31 mouse cellular contexts compared by ENCODE assay signal in genomic region chrX:8927308-8927707, GRCm38 (mm10). TPM values are rescaled to one million over a fixed set of nuclear protein-coding genes. Genes with fewer than 3 reads are reported as not detected.
DNase-seq lines count a peak whose midpoint lies in the region; ATAC-seq lines count a peak whose summit lies in the region.
"Had no signal": no experiment of that assay in that cellular context is flagged by ENCODE, and none has a peak within 500 bp of the region (broad histone marks: within the 10 kb centered on the region; RNA-seq: fewer than 3 reads in every experiment).

No protein-coding gene starts in this region.

- ATAC-seq in forebrain, embryonic 12.5 days (ENCODE audit: low FRiP score): no peak
- ATAC-seq in neural tube, embryonic 12.5 days (ENCODE audit: low FRiP score, low read depth): 0 out of 2 replicates have a peak, but pooled peaks have one; percentile 44
- peak; percentile 66; the same call in 1 of the 2 replicates for ATAC-seq in midbrain, embryonic 16.5 days
- ATAC-seq: activated CD4-positive, CD25-positive, alpha-beta regulatory T cell, adult 4 months; forebrain, embryonic 16.5 days; intestine, embryonic 15.5 days had no signal

- peak; percentile 15 for DNase-seq in forebrain, embryonic 10.5 days (ENCODE audit: extremely low spot score, low spot score)
- no peak for DNase-seq in neural tube, embryonic 10.5 days (ENCODE audit: extremely low spot score, low spot score)
- DNase-seq in testis, postnatal 14 days (ENCODE audit: low spot score): no peak
- no peak for DNase-seq in adrenal gland, adult 18-20 months (ENCODE audit: low spot score in 2 of 2)
- DNase-seq in right cerebral cortex, postnatal 10 days (ENCODE audit: low spot score in 2 of 2): no peak
- DNase-seq: adrenal gland, postnatal 14 days; cerebellum, adult 11-12 months; cerebellum, postnatal 14 days; gastrocnemius, postnatal 36 days; kidney, postnatal 4 days had no signal

- no peak overlapping the region for H3K9ac ChIP-seq in forebrain, embryonic 12.5 days
- H3K9ac ChIP-seq in neural tube, embryonic 12.5 days: no peak overlapping the region
- H3K9ac ChIP-seq in midbrain, embryonic 16.5 days (ENCODE audit: low read depth, low read length): no peak overlapping the region
- H3K9ac ChIP-seq: embryonic facial prominence, embryonic 12.5 days; intestine, embryonic 15.5 days; limb, embryonic 15.5 days; liver, embryonic 15.5 days; neural tube, embryonic 13.5 days had no signal

- no peaks in the 10 kb centered on the region for H3K9me3 ChIP-seq in forebrain, embryonic 10.5 days
- H3K9me3 ChIP-seq in forebrain, embryonic 12.5 days: no peaks in the 10 kb centered on the region
- H3K9me3 ChIP-seq in neural tube, embryonic 12.5 days: no peaks in the 10 kb centered on the region
- 0 out of 2 replicates have a peak, but pooled peaks cover 3% of the 10 kb centered on the region for H3K9me3 ChIP-seq in midbrain, embryonic 16.5 days (replicated peaks; ENCODE audit: control insufficient read depth, low read length, poor library complexity, severe bottlenecking)
- H3K9me3 ChIP-seq: embryonic facial prominence, embryonic 12.5 days; G1E; intestine, embryonic 15.5 days; limb, embryonic 15.5 days; liver, embryonic 15.5 days; neural tube, embryonic 13.5 days had no signal

- H3K27me3 ChIP-seq in forebrain, embryonic 10.5 days (ENCODE audit: poor library complexity, severe bottlenecking): no peaks in the 10 kb centered on the region
- no peaks in the 10 kb centered on the region for H3K27me3 ChIP-seq in forebrain, embryonic 12.5 days
- H3K27me3 ChIP-seq in neural tube, embryonic 12.5 days (replicated peaks): no peaks in the 10 kb centered on the region
- no peaks in the 10 kb centered on the region for H3K27me3 ChIP-seq in midbrain, embryonic 16.5 days (ENCODE audit: control insufficient read depth, insufficient read depth, low read depth, low read length)
- H3K27me3 ChIP-seq: embryonic facial prominence, embryonic 12.5 days; intestine, embryonic 15.5 days; limb, embryonic 15.5 days; liver, embryonic 15.5 days; neural tube, embryonic 13.5 days had no signal

- H3K4me3 ChIP-seq in forebrain, embryonic 10.5 days: no peak overlapping the region
- no peak overlapping the region for H3K4me3 ChIP-seq in forebrain, embryonic 12.5 days (replicated peaks)
- no peak overlapping the region for H3K4me3 ChIP-seq in neural tube, embryonic 12.5 days
- no peak overlapping the region for H3K4me3 ChIP-seq in midbrain, embryonic 16.5 days (ENCODE audit: low read depth, low read length)
- H3K4me3 ChIP-seq: embryonic facial prominence, embryonic 12.5 days; erythroblast, embryonic 14.5 days; hindbrain, embryonic 10.5 days; intestine, embryonic 15.5 days; limb, embryonic 15.5 days; liver, embryonic 15.5 days; neural tube, embryonic 13.5 days had no signal

- H3K4me1 ChIP-seq in forebrain, embryonic 10.5 days: peaks cover 4% of the 10 kb centered on the region; the same call in 1 of the 2 replicates
- peaks cover 5% of the 10 kb centered on the region; the same call in 1 of the 2 replicates for H3K4me1 ChIP-seq in forebrain, embryonic 12.5 days
- H3K4me1 ChIP-seq in neural tube, embryonic 12.5 days: no peaks in the 10 kb centered on the region
- no peaks in the 10 kb centered on the region for H3K4me1 ChIP-seq in midbrain, embryonic 16.5 days (ENCODE audit: control insufficient read depth, insufficient read depth, low read length)
- H3K4me1 ChIP-seq: embryonic facial prominence, embryonic 12.5 days; hindbrain, embryonic 10.5 days; intestine, embryonic 15.5 days; limb, embryonic 15.5 days; liver, embryonic 15.5 days; neural tube, embryonic 13.5 days had no signal

- no peak overlapping the region for H3K27ac ChIP-seq in forebrain, embryonic 10.5 days
- H3K27ac ChIP-seq in forebrain, embryonic 12.5 days: no peak overlapping the region
- no peak overlapping the region for H3K27ac ChIP-seq in neural tube, embryonic 12.5 days
- peak overlapping the region; percentile 38; the same call in 1 of the 2 replicates for H3K27ac ChIP-seq in midbrain, embryonic 16.5 days (ENCODE audit: low read length)
- H3K27ac ChIP-seq: embryonic facial prominence, embryonic 12.5 days; hindbrain, embryonic 10.5 days; intestine, embryonic 15.5 days; limb, embryonic 15.5 days; liver, embryonic 15.5 days; macrophage; neural tube, embryonic 13.5 days had no signal

- H3K36me3 ChIP-seq in forebrain, embryonic 10.5 days (replicated peaks): no peaks in the 10 kb centered on the region
- H3K36me3 ChIP-seq in forebrain, embryonic 12.5 days (replicated peaks): no peaks in the 10 kb centered on the region
- H3K36me3 ChIP-seq in neural tube, embryonic 12.5 days: no peaks in the 10 kb centered on the region
- no peaks in the 10 kb centered on the region for H3K36me3 ChIP-seq in midbrain, embryonic 16.5 days (ENCODE audit: control insufficient read depth, insufficient read depth, low read length)
- H3K36me3 ChIP-seq: embryonic facial prominence, embryonic 12.5 days; G1E; hindbrain, embryonic 10.5 days; intestine, embryonic 15.5 days; limb, embryonic 15.5 days; liver, embryonic 15.5 days; neural tube, embryonic 13.5 days had no signal

- WGBS in forebrain, embryonic 10.5 days: 25% methylated on average over 4 of the region's 4 CpGs
- 31% methylated on average over 4 of the region's 4 CpGs for WGBS in forebrain, embryonic 12.5 days
- WGBS in neural tube, embryonic 12.5 days: 28% methylated on average over 4 of the region's 4 CpGs
- WGBS in midbrain, embryonic 16.5 days: 9% methylated on average over 4 of the region's 4 CpGs

- H3K4me2 ChIP-seq in forebrain, embryonic 12.5 days: no peak overlapping the region
- H3K4me2 ChIP-seq in neural tube, embryonic 12.5 days (replicated peaks): no peak overlapping the region
- no peak overlapping the region for H3K4me2 ChIP-seq in midbrain, embryonic 16.5 days (ENCODE audit: low read length)
- H3K4me2 ChIP-seq: embryonic facial prominence, embryonic 12.5 days; intestine, embryonic 15.5 days; limb, embryonic 15.5 days; liver, embryonic 15.5 days; neural tube, embryonic 13.5 days had no signal

RNA-seq across cellular contexts. Expression of gene B630019K06Rik, which starts 35.1 kb away (rescaled TPM):
- polyA plus RNA-seq in forebrain, embryonic 10.5 days (2016; fragmentation: Nextera tagmentation; extraction: Ambion mirVana): 2.2 and 2.4 TPM in 2 replicates
- 9.4 and 9.7 TPM in 2 replicates for polyA plus RNA-seq in forebrain, embryonic 12.5 days (2016; fragmentation: Nextera tagmentation; extraction: Ambion mirVana)
- 15.5 and 17.8 TPM in 2 replicates for polyA plus RNA-seq in neural tube, embryonic 12.5 days (2016; fragmentation: Nextera tagmentation; extraction: Ambion mirVana)
- 26.9 and 27.0 TPM in 2 replicates for polyA plus RNA-seq in midbrain, embryonic 16.5 days (2015; fragmentation: Nextera tagmentation; extraction: Ambion mirVana)
- 10 to 100 TPM; 11.5 to 12.6 TPM for total RNA-seq in adrenal gland, adult 18-20 months (2021)
- polyA plus RNA-seq: erythroblast, embryonic 14.5 days had no signal

RNA-seq across cellular contexts. Expression of gene Fthl17b, which starts 35.5 kb away (rescaled TPM):
- polyA plus RNA-seq in forebrain, embryonic 10.5 days (2016; fragmentation: Nextera tagmentation; extraction: Ambion mirVana): not detected in 2 replicates
- not detected in 2 replicates for polyA plus RNA-seq in forebrain, embryonic 12.5 days (2016; fragmentation: Nextera tagmentation; extraction: Ambion mirVana)
- polyA plus RNA-seq in neural tube, embryonic 12.5 days (2016; fragmentation: Nextera tagmentation; extraction: Ambion mirVana): not detected in 2 replicates
- not detected in 2 replicates for polyA plus RNA-seq in midbrain, embryonic 16.5 days (2015; fragmentation: Nextera tagmentation; extraction: Ambion mirVana)
- not detected for total RNA-seq in adrenal gland, adult 18-20 months (2021)
- total RNA-seq: adrenal gland, postnatal 14 days; G1E; gastrocnemius, postnatal 36 days; layer of hippocampus, postnatal 10 days; left cerebral cortex, adult 8-10 months; monocyte, adult 5-6 weeks had no signal
- polyA plus RNA-seq: activated CD4-positive, CD25-positive, alpha-beta regulatory T cell, adult 4 months; embryonic facial prominence, embryonic 12.5 days; erythroblast, embryonic 14.5 days; forebrain, embryonic 16.5 days; G1E; heart, embryonic 16.5 days; hindbrain, embryonic 10.5 days; intestine, embryonic 15.5 days; kidney, embryonic 14.5 days; limb, embryonic 15.5 days; liver, embryonic 15.5 days; lung, embryonic 16.5 days; macrophage; neural tube, embryonic 13.5 days; small intestine, adult 2 months had no signal

RNA-seq across cellular contexts. Expression of gene Fthl17c, which starts 49.1 kb away (rescaled TPM):
- not detected in 2 replicates for polyA plus RNA-seq in forebrain, embryonic 10.5 days (2016; fragmentation: Nextera tagmentation; extraction: Ambion mirVana)
- polyA plus RNA-seq in forebrain, embryonic 12.5 days (2016; fragmentation: Nextera tagmentation; extraction: Ambion mirVana): not detected in 2 replicates
- polyA plus RNA-seq in neural tube, embryonic 12.5 days (2016; fragmentation: Nextera tagmentation; extraction: Ambion mirVana): not detected in 2 replicates
- polyA plus RNA-seq in midbrain, embryonic 16.5 days (2015; fragmentation: Nextera tagmentation; extraction: Ambion mirVana): not detected in 2 replicates
- not detected for total RNA-seq in adrenal gland, adult 18-20 months (2021)
- total RNA-seq: adrenal gland, postnatal 14 days; G1E; gastrocnemius, postnatal 36 days; layer of hippocampus, postnatal 10 days; left cerebral cortex, adult 8-10 months; monocyte, adult 5-6 weeks had no signal
- polyA plus RNA-seq: activated CD4-positive, CD25-positive, alpha-beta regulatory T cell, adult 4 months; embryonic facial prominence, embryonic 12.5 days; erythroblast, embryonic 14.5 days; forebrain, embryonic 16.5 days; G1E; heart, embryonic 16.5 days; hindbrain, embryonic 10.5 days; intestine, embryonic 15.5 days; kidney, embryonic 14.5 days; limb, embryonic 15.5 days; liver, embryonic 15.5 days; lung, embryonic 16.5 days; macrophage; neural tube, embryonic 13.5 days; small intestine, adult 2 months had no signal

RNA-seq across cellular contexts. Expression of gene Gm5751, which starts 53.3 kb away (rescaled TPM):
- not detected in 2 replicates for polyA plus RNA-seq in forebrain, embryonic 10.5 days (2016; fragmentation: Nextera tagmentation; extraction: Ambion mirVana)
- polyA plus RNA-seq in forebrain, embryonic 12.5 days (2016; fragmentation: Nextera tagmentation; extraction: Ambion mirVana): not detected in 2 replicates
- not detected in 2 replicates for polyA plus RNA-seq in neural tube, embryonic 12.5 days (2016; fragmentation: Nextera tagmentation; extraction: Ambion mirVana)
- polyA plus RNA-seq in midbrain, embryonic 16.5 days (2015; fragmentation: Nextera tagmentation; extraction: Ambion mirVana): not detected in 2 replicates
- total RNA-seq in adrenal gland, adult 18-20 months (2021): not detected
- total RNA-seq: adrenal gland, postnatal 14 days; gastrocnemius, postnatal 36 days; layer of hippocampus, postnatal 10 days; left cerebral cortex, adult 8-10 months; monocyte, adult 5-6 weeks had no signal
- polyA plus RNA-seq: activated CD4-positive, CD25-positive, alpha-beta regulatory T cell, adult 4 months; embryonic facial prominence, embryonic 12.5 days; erythroblast, embryonic 14.5 days; forebrain, embryonic 16.5 days; heart, embryonic 16.5 days; hindbrain, embryonic 10.5 days; intestine, embryonic 15.5 days; kidney, embryonic 14.5 days; limb, embryonic 15.5 days; liver, embryonic 15.5 days; lung, embryonic 16.5 days; macrophage; neural tube, embryonic 13.5 days; small intestine, adult 2 months had no signal

RNA-seq across cellular contexts. Expression of gene Fthl17d, which starts 59.2 kb away (rescaled TPM):
- polyA plus RNA-seq in forebrain, embryonic 10.5 days (2016; fragmentation: Nextera tagmentation; extraction: Ambion mirVana): not detected in 2 replicates
- not detected in 2 replicates for polyA plus RNA-seq in forebrain, embryonic 12.5 days (2016; fragmentation: Nextera tagmentation; extraction: Ambion mirVana)
- polyA plus RNA-seq in neural tube, embryonic 12.5 days (2016; fragmentation: Nextera tagmentation; extraction: Ambion mirVana): not detected in 2 replicates
- not detected in 2 replicates for polyA plus RNA-seq in midbrain, embryonic 16.5 days (2015; fragmentation: Nextera tagmentation; extraction: Ambion mirVana)
- not detected for total RNA-seq in adrenal gland, adult 18-20 months (2021)
- total RNA-seq: adrenal gland, postnatal 14 days; G1E; gastrocnemius, postnatal 36 days; layer of hippocampus, postnatal 10 days; left cerebral cortex, adult 8-10 months; monocyte, adult 5-6 weeks had no signal
- polyA plus RNA-seq: activated CD4-positive, CD25-positive, alpha-beta regulatory T cell, adult 4 months; embryonic facial prominence, embryonic 12.5 days; erythroblast, embryonic 14.5 days; forebrain, embryonic 16.5 days; G1E; heart, embryonic 16.5 days; hindbrain, embryonic 10.5 days; intestine, embryonic 15.5 days; kidney, embryonic 14.5 days; limb, embryonic 15.5 days; liver, embryonic 15.5 days; lung, embryonic 16.5 days; macrophage; neural tube, embryonic 13.5 days; small intestine, adult 2 months had no signal
